Mouse (Mus musculus): ENCODE measurements around the gene Pisd. TPM values are rescaled to one million over a fixed set of nuclear protein-coding genes. Genes with fewer than 3 reads are reported as not detected.
A peak's percentile ranks its signal among the peaks of the same experiment; 100 is the strongest.
"Not testable (repeated sequence)": the region's sequence is repeated elsewhere in the genome, so short reads cannot be mapped to it uniquely, and the experiment has no call there.

Gene Pisd
- polyA plus RNA-seq, 1 experiment from 2014 or later = 54.1 TPM

DNA sequence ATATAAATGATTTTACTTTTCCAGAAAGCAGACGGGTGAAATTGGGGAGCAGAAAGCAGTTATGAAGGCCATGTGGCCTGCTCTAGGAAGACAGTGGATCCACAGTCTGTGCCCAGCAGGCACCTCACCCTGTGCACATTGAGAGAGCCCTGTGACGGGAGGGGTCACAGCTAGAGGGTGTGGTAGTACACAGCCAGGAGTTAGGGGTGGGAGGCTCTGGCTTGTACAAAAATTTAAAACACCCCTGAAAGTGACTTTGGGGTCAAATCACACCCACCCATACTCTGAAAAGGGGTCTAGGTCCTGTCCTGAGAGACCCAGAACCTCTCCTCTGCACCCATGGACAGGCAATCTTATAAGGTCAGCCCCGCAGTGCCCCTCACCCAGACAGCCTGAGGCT lies 48.7 kb downstream of the Pisd start:
- not testable (repeated sequence) for H3K4me3 ChIP-seq (ENCODE audit: low read length); ATAC-seq (replicated peaks; ENCODE audit: extremely low read depth, insufficient read depth, low FRiP score); H3K9ac ChIP-seq (ENCODE audit: low read length); H3K27ac ChIP-seq (ENCODE audit: low read length); H3K36me3 ChIP-seq (ENCODE audit: control insufficient read depth, insufficient read depth); H3K27me3 ChIP-seq (ENCODE audit: control insufficient read depth, insufficient read depth, low read length); H3K4me2 ChIP-seq (ENCODE audit: low read depth, low read length); H3K9me3 ChIP-seq (replicated peaks; ENCODE audit: control insufficient read depth, low read length); H3K4me1 ChIP-seq (ENCODE audit: control insufficient read depth, insufficient read depth, low read length)
- 87% methylated on average over 3 of the region's 3 CpGs for WGBS

DNA sequence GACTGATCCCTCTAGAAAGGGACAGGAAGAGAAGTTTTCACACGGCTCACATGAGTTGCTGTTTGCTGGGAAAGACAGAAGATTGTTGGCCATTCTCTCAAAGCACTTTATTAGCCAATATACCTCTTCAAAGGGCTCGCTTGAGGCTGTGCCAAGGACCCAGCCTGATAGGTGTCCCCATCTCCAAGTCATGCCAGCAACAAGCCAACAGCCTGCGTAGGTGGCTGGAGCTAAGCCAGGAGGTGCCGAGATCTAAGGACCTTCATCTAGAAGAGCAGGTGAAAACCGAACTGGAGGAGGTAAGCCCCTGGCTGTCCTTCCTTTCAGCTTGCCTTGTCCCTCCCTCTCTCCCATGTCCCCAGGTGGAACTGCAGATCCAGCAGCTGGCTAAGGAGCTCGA lies 49.7 kb downstream of the Pisd start:
- Histone ChIP-seq H3K9ac (ENCODE audit: low read length) (no peak overlapping the region), H3K4me2 (ENCODE audit: low read depth, low read length) (no peak overlapping the region), H3K9me3 (replicated peaks; ENCODE audit: control insufficient read depth, low read length) (no peaks in the 10 kb centered on the region), H3K4me1 (ENCODE audit: control insufficient read depth, insufficient read depth, low read length) (no peaks in the 10 kb centered on the region), H3K27me3 (ENCODE audit: control insufficient read depth, insufficient read depth, low read length) (no peaks in the 10 kb centered on the region), H3K27ac (ENCODE audit: low read length) (no peak overlapping the region), H3K4me3 (ENCODE audit: low read length) (no peak overlapping the region), H3K36me3 (ENCODE audit: control insufficient read depth, insufficient read depth) (no peaks in the 10 kb centered on the region)
- WGBS = 81% methylated on average over 6 of the region's 6 CpGs
- no peak for ATAC-seq (replicated peaks; ENCODE audit: extremely low read depth, insufficient read depth, low FRiP score)

DNA sequence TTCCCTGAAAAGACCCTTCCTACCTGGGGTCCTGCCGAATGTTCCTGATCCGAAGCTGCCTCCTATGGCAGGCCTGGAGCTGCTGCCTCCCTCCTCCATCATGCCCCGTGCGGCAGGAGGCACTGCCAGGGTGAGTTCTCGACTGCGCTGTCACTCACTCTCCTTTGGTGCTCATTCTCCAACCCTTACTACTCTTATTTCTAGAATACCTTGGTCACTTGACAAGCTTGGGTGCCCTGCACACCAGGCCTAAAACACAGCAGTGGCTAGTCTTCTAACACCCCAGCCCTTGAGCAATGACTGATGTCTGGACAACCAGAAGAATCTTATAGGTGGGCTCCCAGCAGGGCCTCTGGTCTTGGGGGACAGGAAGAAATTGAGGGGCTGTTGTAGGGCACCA lies 51.6 kb downstream of the Pisd start:
- H3K4me1 ChIP-seq (ENCODE audit: control insufficient read depth, insufficient read depth, low read length); H3K4me2 ChIP-seq (ENCODE audit: low read depth, low read length); H3K36me3 ChIP-seq (ENCODE audit: control insufficient read depth, insufficient read depth); H3K27me3 ChIP-seq (ENCODE audit: control insufficient read depth, insufficient read depth, low read length); H3K4me3 ChIP-seq (ENCODE audit: low read length); H3K9ac ChIP-seq (ENCODE audit: low read length); H3K27ac ChIP-seq (ENCODE audit: low read length); H3K9me3 ChIP-seq (replicated peaks; ENCODE audit: control insufficient read depth, low read length): not testable (repeated sequence)
- WGBS = 89% methylated on average over 6 of the region's 6 CpGs
- ATAC-seq (replicated peaks; ENCODE audit: extremely low read depth, insufficient read depth, low FRiP score) = peak; percentile 42; the same call in 1 of the 2 replicates

DNA sequence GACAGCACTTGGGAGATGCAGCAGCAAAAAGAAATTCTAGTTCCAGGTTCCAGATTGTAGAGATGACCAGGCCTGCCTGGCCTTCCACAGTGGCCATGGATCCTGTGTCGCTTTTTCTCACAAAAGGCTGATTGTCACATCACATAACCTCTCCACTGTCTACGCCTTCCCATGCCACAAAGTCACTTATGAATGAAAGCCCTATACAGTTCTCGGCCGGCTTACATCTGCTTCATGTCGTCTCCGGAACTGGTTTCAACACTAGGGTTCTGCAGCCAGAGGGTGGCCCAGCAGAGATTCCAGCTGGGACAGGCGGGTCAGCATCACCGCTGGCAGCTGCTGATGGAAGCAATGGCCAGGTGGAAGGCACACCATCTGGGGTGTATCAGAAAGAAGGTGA lies 56.6 kb downstream of the Pisd start:
- H3K27me3 ChIP-seq (ENCODE audit: control insufficient read depth, insufficient read depth, low read length) = no peaks in the 10 kb centered on the region
- H3K36me3 ChIP-seq (ENCODE audit: control insufficient read depth, insufficient read depth) = no peaks in the 10 kb centered on the region
- no peaks in the 10 kb centered on the region for H3K4me1 ChIP-seq (ENCODE audit: control insufficient read depth, insufficient read depth, low read length)
- no peak overlapping the region for H3K4me2 ChIP-seq (ENCODE audit: low read depth, low read length)
- H3K9ac ChIP-seq (ENCODE audit: low read length) = no peak overlapping the region
- WGBS = 73% methylated on average over 8 of the region's 8 CpGs
- ATAC-seq (replicated peaks; ENCODE audit: extremely low read depth, insufficient read depth, low FRiP score) = no peak
- H3K9me3 ChIP-seq (replicated peaks; ENCODE audit: control insufficient read depth, low read length) = no peaks in the 10 kb centered on the region
- H3K4me3 ChIP-seq (ENCODE audit: low read length) = no peak overlapping the region
- H3K27ac ChIP-seq (ENCODE audit: low read length) = no peak overlapping the region

DNA sequence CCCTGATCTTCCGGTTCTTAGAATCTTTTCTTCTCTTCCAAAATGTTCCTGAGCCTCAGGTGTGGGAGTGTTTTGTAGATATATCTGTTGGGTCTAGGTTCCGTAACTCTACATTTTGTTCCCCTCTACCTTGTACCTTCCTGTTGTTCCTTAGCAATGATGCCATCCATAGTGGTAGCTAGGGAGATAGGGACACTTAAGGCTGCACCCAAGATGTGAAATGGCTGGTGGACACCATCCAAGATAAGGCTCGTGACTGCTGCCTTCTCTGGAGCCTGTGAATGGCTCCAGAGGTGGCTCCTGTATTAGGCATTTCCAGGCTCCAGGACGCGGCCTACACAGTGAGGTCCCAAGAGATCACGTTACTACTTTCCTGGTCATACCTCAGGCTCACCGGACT lies 57.1 kb downstream of the Pisd start:
- 76% methylated on average over 7 of the region's 7 CpGs for WGBS
- Histone ChIP-seq H3K4me3 (ENCODE audit: low read length) (no peak overlapping the region), H3K27ac (ENCODE audit: low read length) (no peak overlapping the region), H3K4me1 (ENCODE audit: control insufficient read depth, insufficient read depth, low read length) (no peaks in the 10 kb centered on the region), H3K4me2 (ENCODE audit: low read depth, low read length) (no peak overlapping the region), H3K36me3 (ENCODE audit: control insufficient read depth, insufficient read depth) (no peaks in the 10 kb centered on the region), H3K9me3 (replicated peaks; ENCODE audit: control insufficient read depth, low read length) (no peaks in the 10 kb centered on the region), H3K9ac (ENCODE audit: low read length) (no peak overlapping the region), H3K27me3 (ENCODE audit: control insufficient read depth, insufficient read depth, low read length) (no peaks in the 10 kb centered on the region)
- ATAC-seq (replicated peaks; ENCODE audit: extremely low read depth, insufficient read depth, low FRiP score) = no peak

DNA sequence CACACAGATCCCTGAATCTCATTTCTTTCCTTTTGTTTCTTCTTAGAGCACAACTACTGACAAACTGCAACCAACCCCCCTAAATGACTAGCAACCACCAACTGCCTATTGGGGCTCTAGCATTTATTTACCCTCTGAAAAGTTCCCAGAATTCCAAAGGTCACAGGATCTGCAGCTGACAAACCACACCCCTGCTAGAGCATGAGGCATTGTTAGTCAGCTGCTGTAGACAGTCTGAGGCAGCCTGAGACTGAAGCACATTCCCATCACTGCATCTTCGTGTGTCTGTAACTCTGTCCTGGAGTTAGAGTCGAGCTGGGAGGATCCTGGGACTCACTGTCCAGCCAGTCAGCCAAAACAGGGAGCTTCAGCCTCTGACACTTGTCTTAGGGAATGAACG lies 60.0 kb downstream of the Pisd start:
- not testable (repeated sequence) for H3K4me1 ChIP-seq (ENCODE audit: control insufficient read depth, insufficient read depth, low read length); H3K4me3 ChIP-seq (ENCODE audit: low read length); H3K36me3 ChIP-seq (ENCODE audit: control insufficient read depth, insufficient read depth); ATAC-seq (replicated peaks; ENCODE audit: extremely low read depth, insufficient read depth, low FRiP score); H3K9me3 ChIP-seq (replicated peaks; ENCODE audit: control insufficient read depth, low read length); H3K27ac ChIP-seq (ENCODE audit: low read length); H3K27me3 ChIP-seq (ENCODE audit: control insufficient read depth, insufficient read depth, low read length); H3K9ac ChIP-seq (ENCODE audit: low read length); H3K4me2 ChIP-seq (ENCODE audit: low read depth, low read length)
- WGBS = 72% methylated on average over 3 of the region's 3 CpGs

DNA sequence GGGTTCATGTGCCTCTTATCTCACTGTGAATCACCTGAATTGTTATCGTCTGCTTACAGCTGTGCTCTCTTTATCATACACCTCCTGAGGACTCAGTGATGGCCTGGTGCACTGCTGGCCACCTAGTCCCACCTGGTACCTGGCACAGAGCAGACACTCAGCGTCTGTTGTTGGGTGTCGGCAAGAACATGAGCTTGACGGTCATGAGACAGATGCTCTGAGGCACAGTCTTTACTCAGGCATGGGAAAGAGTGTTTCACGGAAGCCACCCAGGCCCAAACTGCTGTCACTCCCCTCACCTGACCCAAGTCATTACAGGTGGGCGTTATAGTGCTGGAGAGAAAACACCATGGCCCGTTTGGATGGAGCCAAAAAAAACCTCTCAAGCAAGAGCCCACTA lies 61.5 kb downstream of the Pisd start:
- Histone ChIP-seq H3K9me3 (replicated peaks; ENCODE audit: control insufficient read depth, low read length) (no peaks in the 10 kb centered on the region), H3K4me2 (ENCODE audit: low read depth, low read length) (no peak overlapping the region), H3K9ac (ENCODE audit: low read length) (no peak overlapping the region), H3K36me3 (ENCODE audit: control insufficient read depth, insufficient read depth) (no peaks in the 10 kb centered on the region), H3K4me1 (ENCODE audit: control insufficient read depth, insufficient read depth, low read length) (no peaks in the 10 kb centered on the region), H3K4me3 (ENCODE audit: low read length) (no peak overlapping the region), H3K27ac (ENCODE audit: low read length) (no peak overlapping the region), H3K27me3 (ENCODE audit: control insufficient read depth, insufficient read depth, low read length) (no peaks in the 10 kb centered on the region)
- no peak for ATAC-seq (replicated peaks; ENCODE audit: extremely low read depth, insufficient read depth, low FRiP score)
- WGBS = 78% methylated on average over 7 of the region's 7 CpGs

DNA sequence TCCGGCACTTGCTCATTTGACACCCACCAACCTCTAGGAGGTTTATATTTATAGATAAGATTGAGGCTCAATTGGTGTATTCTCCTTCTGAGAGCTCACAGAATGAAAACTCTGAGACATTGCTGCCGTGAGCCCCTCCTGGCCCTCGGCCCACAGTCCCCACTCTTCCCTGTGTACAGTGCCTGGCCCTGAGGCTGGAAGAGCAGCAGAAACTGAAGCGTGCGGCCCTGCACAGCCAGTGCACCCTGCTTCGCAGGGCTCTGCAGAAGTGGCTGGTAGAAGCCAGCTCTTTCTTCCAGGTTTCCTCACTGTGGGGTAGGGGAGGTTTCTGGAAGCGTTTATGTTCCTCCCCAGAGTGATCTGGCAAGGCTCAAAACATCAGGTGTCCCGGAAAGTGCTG lies 62.7 kb downstream of the Pisd start:
- 67% methylated on average over 8 of the region's 8 CpGs for WGBS
- not testable (repeated sequence) for H3K9ac ChIP-seq (ENCODE audit: low read length); H3K4me2 ChIP-seq (ENCODE audit: low read depth, low read length); H3K27ac ChIP-seq (ENCODE audit: low read length); H3K4me3 ChIP-seq (ENCODE audit: low read length); H3K36me3 ChIP-seq (ENCODE audit: control insufficient read depth, insufficient read depth); H3K4me1 ChIP-seq (ENCODE audit: control insufficient read depth, insufficient read depth, low read length); H3K27me3 ChIP-seq (ENCODE audit: control insufficient read depth, insufficient read depth, low read length); ATAC-seq (replicated peaks; ENCODE audit: extremely low read depth, insufficient read depth, low FRiP score); H3K9me3 ChIP-seq (replicated peaks; ENCODE audit: control insufficient read depth, low read length)

DNA sequence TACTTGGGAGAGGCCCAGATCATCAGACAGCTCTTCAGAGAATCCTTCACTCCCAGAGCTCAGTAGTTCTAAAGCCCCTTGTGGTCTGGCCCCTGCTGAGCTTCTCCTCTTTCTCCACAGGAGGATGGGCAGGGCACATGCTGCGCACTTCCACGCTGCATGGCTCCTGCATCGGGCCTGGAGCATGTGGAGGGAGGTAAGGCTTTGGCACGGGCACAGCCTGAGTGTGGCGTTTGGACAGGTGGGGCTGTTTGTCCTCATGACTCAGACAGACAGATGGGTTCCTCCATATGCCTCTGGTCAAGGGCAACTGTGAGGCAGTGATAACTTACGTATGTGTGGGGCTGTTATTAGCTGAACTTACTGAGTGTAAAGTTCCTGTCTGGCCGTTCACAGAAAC lies 63.2 kb downstream of the Pisd start:
- H3K36me3 ChIP-seq (ENCODE audit: control insufficient read depth, insufficient read depth) = no peaks in the 10 kb centered on the region
- WGBS = 65% methylated on average over 7 of the region's 7 CpGs
- ATAC-seq (replicated peaks; ENCODE audit: extremely low read depth, insufficient read depth, low FRiP score) = no peak
- no peaks in the 10 kb centered on the region for H3K9me3 ChIP-seq (replicated peaks; ENCODE audit: control insufficient read depth, low read length)
- no peak overlapping the region for H3K9ac ChIP-seq (ENCODE audit: low read length)
- no peaks in the 10 kb centered on the region for H3K4me1 ChIP-seq (ENCODE audit: control insufficient read depth, insufficient read depth, low read length)
- no peaks in the 10 kb centered on the region for H3K27me3 ChIP-seq (ENCODE audit: control insufficient read depth, insufficient read depth, low read length)
- no peak overlapping the region for H3K27ac ChIP-seq (ENCODE audit: low read length)
- H3K4me2 ChIP-seq (ENCODE audit: low read depth, low read length) = no peak overlapping the region
- H3K4me3 ChIP-seq (ENCODE audit: low read length) = no peak overlapping the region

DNA sequence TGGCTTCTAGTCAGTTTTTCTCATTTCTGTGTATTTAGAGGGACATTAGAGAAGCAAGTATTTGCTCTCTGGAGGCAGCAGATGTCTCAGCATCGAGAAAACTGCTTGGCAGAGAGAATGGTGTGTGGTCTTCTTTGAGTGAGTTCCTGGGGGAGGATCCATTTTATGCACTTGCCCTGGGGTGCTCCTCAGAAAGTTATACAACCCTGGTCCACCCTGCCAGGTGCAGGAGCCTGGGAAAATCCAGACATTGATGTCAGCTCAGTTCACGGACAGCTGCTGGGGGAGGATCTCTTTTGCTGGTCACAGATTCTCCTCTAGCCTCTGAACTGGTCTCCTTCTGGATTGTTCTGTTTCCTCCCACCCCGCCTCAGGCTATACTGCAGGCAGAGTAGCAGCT lies 64.1 kb downstream of the Pisd start:
- Histone ChIP-seq H3K9ac (ENCODE audit: low read length) (no peak overlapping the region), H3K4me2 (ENCODE audit: low read depth, low read length) (no peak overlapping the region), H3K27ac (ENCODE audit: low read length) (no peak overlapping the region), H3K27me3 (ENCODE audit: control insufficient read depth, insufficient read depth, low read length) (no peaks in the 10 kb centered on the region), H3K4me1 (ENCODE audit: control insufficient read depth, insufficient read depth, low read length) (no peaks in the 10 kb centered on the region), H3K36me3 (ENCODE audit: control insufficient read depth, insufficient read depth) (no peaks in the 10 kb centered on the region), H3K9me3 (replicated peaks; ENCODE audit: control insufficient read depth, low read length) (no peaks in the 10 kb centered on the region), H3K4me3 (ENCODE audit: low read length) (no peak overlapping the region)
- no peak for ATAC-seq (replicated peaks; ENCODE audit: extremely low read depth, insufficient read depth, low FRiP score)
- WGBS = 64% methylated on average over 3 of the region's 3 CpGs

All from heart, embryonic 16.5 days (tissue).